Mouse (Mus musculus) thymus, postnatal 4 days (tissue): Measurements from ENCODE around the gene Anp32a.
A peak's percentile ranks its signal among the peaks of the same experiment; 100 is the strongest.

Experiments used
- DNase-seq: peaks from one replicate; pipeline ENCODE4 v3.0.0; 2021

Gene Anp32a

GRCm38 (mm10) chr9:62347201-62347600 lies 6.1 kb downstream of the Anp32a start:
- no peak for DNase-seq

- no peak for DNase-seq
These were observed 7.0 kb downstream of the Anp32a start for GRCm38 (mm10) chr9:62348050-62348449.

GRCm38 (mm10) chr9:62348467-62348985 lies 7.4 kb downstream of the Anp32a start:
- DNase-seq, result no peak

DNA sequence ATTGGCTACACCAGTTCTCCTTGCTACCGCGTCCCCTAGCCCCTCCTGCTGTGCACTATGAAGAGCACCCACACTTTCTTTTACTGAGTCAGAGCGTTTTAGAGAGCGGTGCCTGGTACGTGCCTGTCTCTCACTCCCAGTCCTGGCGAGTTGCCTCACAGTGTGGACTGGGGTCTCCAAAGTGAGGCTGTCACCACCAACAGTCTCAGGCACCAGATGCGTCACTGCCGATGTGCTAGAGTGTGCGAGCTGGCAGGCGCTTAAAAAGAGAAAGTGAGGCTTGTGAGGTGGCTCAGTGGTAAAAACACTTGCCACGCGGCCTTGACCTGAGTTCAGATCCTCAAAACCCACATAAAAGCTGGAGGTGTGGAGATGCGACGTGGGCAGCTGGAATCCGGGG lies 8.2 kb downstream of the Anp32a start:
- DNase-seq, result no peak

GRCm38 (mm10) chr9:62350721-62351120 lies 9.6 kb downstream of the Anp32a start:
- no peak for DNase-seq

GRCm38 (mm10) chr9:62351200-62351599 lies 10.1 kb downstream of the Anp32a start:
- DNase-seq, result no peak

DNA sequence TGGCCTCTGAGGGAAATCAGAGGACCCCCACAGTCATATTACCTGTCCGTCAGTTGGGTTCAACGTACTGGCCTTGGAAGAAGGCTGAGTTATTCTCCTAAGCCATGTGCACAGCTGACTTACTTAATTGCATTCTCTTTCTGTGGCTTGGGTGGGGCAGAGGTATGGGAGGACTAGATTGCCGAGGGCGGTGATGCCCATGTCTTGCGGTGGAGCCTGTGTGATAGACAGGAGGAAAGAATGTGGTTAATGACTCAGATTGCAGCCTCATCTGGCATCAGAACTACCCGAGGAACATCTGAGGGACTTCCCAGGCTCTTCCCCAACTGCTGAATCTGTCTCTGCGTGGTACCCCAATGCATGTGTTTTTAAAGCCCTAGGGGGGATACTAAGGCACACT lies 12.7 kb downstream of the Anp32a start:
- DNase-seq, result no peak

DNA sequence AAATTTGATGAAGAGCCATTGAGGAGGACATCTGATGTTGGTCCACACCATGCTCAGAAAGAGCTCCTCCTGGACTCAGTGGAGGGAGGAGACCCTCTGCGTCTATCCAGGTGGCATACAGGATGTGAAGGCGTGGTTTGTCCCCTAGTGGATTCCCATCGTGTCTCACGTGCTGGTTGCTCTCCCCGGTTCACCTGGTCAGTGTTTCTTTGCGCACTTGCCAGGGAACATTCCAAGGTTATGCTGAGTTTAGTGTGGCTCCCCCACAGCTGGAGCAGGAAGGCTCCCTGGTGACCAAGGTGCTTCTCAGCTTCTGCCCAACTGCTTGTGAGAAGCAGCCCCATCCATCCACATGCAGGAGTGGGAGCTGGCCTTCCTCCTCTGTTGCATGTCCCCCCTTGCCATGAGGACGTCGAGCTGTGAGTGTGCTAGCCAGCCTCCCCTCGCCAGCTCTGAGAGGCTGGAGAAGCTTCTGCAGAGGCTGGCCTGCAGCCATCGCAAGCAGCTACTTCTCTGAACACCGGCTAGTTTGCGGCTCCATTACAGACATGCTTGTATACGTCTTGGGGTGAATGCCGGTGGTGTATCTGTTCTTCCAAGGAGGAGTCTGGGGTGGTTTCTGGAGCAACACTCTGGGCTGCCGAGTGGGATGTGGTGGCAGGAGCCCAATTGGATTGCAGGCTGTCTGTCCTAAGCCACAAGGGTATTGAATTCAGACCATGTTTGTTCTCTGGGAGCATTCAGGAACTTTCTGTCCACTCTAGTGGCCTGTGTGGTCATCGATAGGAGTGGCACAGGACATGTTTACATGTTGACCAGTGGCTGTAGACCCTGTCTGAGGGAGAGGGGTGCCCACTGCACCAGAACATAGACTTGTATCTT lies 14.0 kb downstream of the Anp32a start:
- DNase-seq, result no peak

DNA sequence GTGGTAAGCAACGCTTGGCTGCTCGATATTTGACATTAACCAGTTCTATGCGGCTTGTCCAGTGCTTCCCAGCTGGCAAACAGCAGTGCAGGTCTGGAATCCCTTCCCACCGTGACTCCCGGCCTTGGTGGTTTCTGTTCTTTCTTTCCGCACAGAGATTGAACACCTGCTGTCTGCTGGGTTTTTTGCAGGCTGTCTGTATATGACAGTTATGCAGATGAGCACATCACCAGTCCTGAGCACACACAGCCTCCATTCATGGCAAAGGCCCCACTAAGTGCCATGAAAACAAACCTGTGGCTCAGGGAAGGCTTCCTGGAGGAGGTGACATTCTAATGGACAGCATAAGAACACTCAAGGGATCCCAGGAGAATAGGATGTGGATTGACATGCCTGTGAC lies 14.7 kb downstream of the Anp32a start:
- no peak for DNase-seq

GRCm38 (mm10) chr9:62357593-62357992 lies 16.5 kb downstream of the Anp32a start:
- DNase-seq, result no peak

DNA sequence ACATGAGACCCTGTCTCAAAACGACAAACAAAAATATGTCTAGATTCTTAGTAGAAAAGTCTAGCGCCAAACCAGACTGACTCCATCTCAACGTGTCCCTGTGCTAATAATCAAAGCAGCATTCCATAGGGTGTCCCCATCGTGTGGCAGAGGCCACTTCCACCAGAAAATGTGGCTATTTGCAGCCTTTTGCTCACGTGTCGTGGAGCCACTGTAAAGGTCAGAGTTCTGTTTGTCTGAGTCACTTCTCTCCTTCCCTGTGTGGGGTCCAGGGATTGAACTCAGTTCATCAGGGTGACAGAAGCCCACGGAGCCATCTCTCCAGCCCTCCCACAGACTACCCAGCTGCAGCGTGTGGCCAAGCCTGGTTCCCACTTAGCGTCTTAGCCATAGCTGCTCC lies 17.8 kb downstream of the Anp32a start:
- DNase-seq, result no peak

GRCm38 (mm10) chr9:62360889-62361288 lies 19.8 kb downstream of the Anp32a start:
- no peak for DNase-seq

GRCm38 (mm10) chr9:62362835-62363385 lies 21.8 kb downstream of the Anp32a start:
- no peak for DNase-seq

GRCm38 (mm10) chr9:62363619-62364018 lies 22.5 kb downstream of the Anp32a start:
- DNase-seq, result peak; percentile 84

- DNase-seq, result no peak
These were observed 23.1 kb downstream of the Anp32a start for GRCm38 (mm10) chr9:62364216-62364615.

GRCm38 (mm10) chr9:62364831-62365230 lies 23.7 kb downstream of the Anp32a start:
- no peak for DNase-seq

- no peak for DNase-seq
These were observed 24.4 kb downstream of the Anp32a start for GRCm38 (mm10) chr9:62365326-62366080.

GRCm38 (mm10) chr9:62366478-62367458 lies 25.7 kb downstream of the Anp32a start:
- DNase-seq, result no peak

- no peak for DNase-seq
These were observed 26.5 kb downstream of the Anp32a start for GRCm38 (mm10) chr9:62367510-62368071.

DNA sequence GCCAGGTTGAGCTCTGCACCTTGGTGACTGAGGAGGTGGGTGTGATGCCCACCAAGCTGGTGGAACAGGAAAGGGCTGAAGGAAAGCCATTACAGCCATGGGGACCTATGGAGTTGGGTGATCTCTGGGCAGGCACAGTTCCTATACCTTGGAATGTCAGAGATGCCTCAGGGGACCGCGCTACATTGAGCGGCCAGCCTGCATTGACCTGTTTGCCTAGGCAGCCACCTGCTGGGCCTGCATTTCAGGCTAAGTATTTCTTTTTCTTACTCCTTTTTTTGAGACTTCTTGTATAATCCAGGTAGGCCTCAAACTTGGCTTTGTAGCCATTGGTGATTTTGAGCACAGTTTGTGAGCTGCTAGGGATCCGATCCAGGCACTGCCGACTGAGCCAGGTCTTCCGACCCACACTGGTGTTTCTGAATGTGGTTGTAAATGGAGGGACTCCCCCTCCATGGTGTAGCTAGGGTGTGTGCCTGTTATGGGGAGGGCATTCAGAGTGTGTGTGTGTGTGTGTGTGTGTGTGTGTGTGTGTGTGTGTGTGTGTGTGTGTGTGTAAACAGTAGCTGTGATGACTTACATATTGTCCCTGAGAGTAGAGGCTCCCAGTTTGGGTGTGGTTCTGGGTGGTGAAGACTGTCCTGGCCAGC lies 27.3 kb downstream of the Anp32a start:
- no peak for DNase-seq

- no peak for DNase-seq
These were observed 28.1 kb downstream of the Anp32a start for GRCm38 (mm10) chr9:62369172-62369571.
